Mouse (Mus musculus): ENCODE measurements at regions not wholly inside any gene's neighbourhood (a gene's known extent, or its start where the extent isn't known, plus 50 kb on each side); places are given as distances from the start of the nearest gene placed in this dataset.

DNA sequence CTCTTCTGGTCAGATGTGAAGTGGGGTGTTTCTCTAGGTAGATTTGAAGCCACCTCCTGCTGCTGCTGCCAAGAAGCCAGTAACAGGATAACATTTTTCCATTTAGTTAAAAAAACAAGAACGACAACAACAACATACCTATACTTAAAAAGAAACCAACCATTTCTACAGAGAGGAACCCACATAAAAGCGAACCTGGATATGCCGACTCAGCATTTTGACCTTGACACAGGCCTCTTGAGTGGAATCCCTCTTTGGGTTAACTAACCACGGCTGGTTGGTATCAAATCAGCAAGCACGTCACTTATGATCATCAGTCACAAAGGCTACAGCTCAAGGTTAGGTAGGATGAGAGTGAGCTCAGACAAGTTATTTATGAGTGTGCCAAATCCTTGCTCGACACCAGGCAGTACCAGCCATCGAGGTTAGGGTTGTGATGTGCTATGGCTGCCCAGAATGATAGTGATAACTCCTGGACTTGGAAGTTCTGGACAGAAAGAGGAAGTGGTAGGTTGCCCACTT is 269.7 kb downstream of the Cbln1 start:
- no peak for DNase-seq (ENCODE audit: low spot score)

DNA sequence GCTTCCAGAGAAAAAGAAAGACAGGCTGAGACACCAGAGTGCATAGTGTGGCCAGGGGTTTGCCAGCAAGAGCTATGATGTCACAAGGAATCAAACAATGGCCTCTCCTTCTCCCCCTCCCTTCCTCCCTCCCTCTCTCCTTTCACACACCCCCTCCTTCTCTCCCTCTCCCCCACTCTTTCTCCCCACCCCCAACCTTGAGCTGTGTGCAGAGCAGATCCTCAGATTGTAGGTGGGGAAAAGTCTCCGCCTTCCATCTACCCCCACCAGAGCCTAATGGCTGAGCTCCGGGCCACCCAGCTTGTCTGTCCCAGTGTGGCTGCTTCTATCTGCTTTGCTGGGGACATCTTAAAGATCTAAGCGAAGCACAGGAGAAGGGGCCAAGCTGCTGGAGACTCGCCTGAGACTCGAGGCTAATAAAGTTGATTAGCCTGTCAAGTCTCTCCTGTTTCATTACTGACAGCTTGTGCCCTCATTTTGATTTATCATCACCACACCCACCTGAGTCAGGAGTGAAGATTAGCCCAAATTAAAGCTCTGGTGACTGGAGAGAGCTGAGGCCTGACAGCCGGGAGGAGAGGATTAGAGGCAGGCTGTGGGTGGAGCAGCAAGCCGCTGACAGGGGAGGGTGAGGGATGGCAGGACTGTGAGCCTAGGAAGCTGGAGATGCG is 272.8 kb downstream of the Cbln1 start:
- no peak for DNase-seq (ENCODE audit: low spot score)

DNA sequence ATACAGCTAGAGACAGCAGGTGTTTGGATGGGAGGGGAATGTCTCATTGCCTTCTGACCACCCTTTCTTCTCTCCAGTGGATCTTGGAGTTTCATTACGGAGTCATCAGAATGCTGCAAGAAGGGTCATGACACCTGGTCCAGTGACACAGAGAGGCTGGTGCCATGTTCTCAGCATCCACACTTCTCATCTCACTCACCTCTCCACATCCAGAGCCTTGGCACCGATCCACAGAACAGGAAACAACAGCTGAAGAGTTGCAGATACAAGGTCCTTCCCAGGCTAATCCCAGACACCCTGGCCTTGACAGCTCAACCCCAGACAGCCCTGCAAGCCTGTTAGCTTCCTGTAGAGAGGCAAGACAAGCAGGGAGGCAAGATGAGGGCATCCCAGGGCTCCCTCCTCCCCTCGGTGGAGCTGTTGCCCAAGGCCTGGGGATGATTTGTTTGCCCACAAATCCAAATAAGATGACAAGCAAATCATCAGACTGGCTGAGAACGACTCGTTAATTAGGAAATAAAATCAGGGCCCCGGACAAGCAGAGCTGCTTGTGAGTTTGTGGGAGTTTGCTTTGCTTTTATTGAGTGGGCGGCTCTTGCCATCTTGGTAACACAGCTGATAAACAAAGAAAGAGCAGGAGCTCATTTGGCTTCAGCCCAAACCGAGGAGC is 274.4 kb downstream of the Cbln1 start:
- peak; percentile 6 for DNase-seq (ENCODE audit: low spot score)

DNA sequence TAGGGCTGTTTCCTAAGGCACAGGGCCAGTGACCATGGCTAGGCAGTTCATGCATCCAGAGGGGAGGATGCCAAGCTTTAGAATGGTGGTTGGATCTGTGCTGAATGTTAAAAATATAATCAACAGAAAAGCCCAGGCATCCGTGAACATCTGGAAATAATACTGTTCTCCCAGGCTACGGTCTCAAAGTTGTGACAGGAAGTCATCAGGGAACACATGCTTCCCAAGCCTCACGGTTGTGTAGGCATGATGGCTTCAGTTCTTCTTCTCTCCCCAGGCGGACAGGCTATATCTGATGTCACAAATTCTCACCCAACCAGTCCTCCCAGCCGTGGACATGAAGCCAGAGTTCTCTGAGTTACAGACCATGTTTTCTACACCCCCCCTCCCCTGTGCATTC is 275.4 kb downstream of the Cbln1 start:
- DNase-seq (ENCODE audit: low spot score): no peak

DNA sequence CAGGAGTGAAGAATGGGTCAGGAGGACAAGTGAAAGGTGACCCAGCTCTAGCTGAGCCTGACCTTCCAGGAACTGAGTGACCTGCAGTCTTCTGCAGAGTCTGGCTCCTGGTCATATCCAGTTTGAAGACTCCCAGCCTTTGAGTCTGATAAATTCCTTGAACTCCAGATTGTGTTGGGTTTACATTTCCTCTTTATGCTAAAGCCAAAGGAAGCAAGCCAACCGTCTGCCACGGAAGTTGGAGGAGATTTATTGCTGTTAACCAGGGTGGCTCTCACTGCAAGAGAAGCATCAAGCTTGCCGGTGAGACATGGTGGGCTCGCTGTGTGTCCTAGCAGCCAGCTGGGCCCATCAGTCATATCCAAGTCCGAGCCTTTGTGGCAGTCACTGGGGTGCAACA is 276.4 kb downstream of the Cbln1 start:
- no peak for DNase-seq (ENCODE audit: low spot score)

DNA sequence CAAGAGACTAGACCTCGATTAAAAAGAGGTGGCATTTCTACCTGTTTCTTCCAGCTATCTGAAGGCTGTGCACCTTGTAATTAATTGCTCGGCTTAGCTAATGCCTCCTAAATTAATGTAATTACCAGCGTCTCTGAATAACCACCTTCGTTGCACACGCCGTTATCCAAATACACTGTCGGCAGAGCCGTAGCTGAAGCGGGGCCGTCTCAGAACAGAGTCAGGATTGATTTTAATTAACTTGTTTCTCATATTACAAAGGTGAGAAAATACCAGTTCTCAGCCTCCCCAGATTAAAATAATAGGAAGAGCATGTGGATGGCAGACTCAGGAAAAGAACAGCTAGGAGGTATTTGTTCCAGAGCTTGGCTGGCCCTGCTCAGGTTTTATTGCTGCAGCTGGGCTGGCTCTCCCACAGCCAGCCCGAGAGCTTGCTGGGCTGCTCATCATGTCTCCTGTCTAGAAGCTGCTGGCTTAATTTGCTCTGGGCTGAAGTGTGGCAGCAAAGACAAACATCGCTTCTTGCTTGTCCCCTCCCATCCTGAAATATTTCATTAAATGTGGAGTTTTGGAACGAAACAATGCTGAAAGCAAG is 282.5 kb downstream of the Cbln1 start:
- no peak for DNase-seq (ENCODE audit: low spot score)

DNA sequence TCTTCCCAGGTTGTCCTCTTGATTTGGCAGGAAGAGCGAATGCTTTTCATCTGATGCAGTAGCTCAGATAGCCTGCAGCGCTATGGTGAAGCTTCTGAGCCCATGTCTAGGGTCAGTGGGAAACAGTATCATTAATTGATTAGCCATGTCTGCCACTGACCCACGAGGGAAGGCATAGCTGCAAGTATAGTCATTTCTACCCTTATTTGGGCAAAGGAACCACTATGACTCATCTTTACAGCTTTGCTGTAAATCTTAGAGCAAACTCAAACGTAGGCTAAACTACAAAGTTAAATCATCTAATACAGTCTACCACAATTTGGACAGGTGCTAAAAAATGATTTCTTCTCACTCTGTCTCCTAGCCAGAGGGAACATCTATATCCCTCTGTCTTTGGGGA is 289.5 kb downstream of the Cbln1 start:
- DNase-seq (ENCODE audit: low spot score): no peak

DNA sequence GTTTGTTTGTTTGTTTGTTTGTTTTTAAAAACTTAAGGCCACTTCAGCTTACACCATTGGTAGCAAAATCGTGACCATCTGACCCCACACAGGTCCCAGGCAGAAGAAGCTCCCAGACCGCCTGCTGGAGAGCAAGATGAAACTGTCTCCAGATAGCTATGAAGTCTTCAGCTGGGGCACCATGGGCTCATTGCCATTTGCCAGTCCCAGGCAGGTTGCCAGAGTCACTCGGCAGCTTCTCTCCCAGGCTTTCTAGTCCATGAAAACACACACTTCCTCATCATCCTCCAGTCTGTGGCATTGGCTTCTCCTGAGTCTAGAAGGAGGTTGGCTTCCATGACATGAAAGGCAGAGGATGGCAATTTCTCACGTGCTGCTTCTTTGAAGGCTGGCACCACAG is 293.5 kb upstream of the N4bp1 start:
- DNase-seq (ENCODE audit: low spot score): no peak

DNA sequence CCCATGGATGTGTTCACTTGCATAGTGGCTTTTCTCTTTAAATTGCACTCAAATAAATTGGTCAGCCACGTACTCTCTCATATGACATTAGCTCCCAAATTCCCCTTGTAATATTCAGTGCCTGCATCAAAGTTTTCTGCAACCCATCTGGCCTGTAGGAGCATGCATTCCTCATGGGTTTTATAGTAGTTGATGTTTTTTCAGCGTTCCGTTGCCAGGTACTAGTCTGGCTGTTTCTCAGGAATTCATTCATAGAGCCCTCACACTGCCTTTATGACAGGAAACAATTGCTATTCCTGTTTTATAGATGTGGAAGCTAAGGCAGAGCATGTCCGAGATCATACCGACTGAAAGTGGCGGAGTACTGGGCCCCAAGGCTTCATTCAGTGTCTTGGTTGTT is 292.6 kb upstream of the N4bp1 start:
- DNase-seq (ENCODE audit: low spot score): no peak

DNA sequence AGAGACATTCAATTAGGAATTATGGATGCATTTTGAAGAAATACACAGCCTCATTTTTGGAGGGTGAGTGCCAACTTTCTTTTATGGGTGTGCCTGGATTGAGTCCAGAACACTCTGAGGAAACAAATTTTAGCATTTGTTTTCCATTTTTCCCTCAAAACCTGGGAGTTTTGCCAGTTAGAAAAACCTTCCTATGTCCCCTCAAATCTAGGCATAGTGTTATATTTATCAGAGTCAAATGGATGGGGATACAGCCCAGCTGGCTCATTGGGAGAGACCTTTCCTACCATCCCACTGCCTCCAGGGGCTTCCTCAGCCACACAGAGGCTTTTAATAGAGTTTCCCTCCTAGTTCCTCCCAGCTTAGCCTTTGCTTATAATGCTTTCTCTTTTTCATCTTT is 290.0 kb upstream of the N4bp1 start:
- peak; percentile 6 for DNase-seq (ENCODE audit: low spot score)

DNA sequence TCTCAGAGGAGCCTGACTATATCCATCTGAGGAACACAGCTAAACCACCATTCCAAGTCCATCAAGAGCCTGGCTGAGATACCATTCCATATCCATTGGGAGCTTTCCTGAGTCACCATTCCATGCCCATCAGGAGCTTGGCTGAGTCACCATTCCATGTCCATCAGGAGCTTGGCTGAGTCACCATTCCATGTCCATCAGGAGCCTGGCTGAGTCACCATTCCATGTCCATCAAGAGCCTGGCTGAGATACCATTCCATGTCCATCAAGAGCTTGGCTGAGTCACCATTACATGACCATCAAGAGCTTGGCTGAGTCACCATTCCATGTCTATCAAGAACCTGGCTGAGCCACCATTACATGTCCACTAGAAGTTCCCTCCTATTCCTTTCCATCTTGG is 288.7 kb upstream of the N4bp1 start:
- no peak for DNase-seq (ENCODE audit: low spot score)

DNA sequence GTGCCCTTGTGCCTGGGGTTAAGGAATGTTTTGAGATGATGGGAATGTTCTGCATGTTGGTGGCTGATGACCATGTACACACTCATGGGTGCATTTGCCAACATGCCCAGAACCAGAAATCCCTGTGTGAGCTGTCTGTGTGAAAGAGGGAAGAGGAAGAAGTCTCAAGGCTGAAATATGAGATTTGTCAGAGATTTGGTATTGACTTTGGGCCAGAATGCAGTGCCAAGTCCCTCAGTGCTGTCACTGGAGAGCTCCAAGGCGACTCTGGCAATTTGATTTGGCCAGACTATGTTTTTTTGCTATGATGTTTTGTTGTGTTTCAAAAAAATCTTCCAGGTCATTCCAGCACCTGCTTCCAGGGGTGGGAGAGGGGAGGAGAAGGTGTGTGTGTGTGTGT is 281.7 kb upstream of the N4bp1 start:
- no peak for DNase-seq (ENCODE audit: low spot score)

DNA sequence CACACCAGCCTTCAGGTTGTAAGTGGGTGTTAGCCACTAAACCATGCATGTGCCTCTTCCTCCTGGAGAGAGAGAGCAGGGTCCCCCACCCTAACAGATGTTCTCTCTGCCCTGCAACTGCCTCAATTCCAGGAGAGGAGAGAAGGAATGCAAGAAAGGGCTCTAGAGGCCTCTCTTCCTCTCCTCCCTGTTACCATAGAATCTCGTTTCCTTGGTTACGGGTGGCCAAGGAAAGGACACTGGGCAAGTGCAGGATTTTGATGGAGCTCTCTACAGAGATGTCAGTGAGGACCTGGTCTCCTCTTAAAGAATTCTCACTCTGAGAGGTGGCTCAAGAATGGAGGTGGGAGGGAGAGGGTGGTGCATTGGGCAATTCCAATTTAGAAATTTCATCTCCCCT is 275.4 kb upstream of the N4bp1 start:
- no peak for DNase-seq (ENCODE audit: low spot score)

DNA sequence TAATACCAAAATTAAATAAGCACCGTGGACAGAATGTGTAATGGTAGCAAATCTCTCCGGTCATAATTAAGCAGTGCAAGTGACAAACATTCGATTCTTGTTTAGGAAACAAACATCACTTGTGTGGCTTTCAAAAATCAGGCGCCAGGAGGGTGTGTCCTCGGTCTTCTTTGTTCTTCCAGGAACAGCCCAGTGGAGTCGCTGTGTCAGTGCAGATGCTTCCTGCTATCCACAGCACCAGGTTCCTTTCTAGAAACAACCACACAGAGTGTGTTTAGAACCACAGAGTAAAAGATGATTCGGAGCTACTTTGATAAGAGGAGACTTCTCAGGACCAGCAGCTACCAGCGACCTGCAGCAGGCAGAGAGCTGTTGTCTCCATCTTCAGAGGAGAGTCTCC is 273.3 kb upstream of the N4bp1 start:
- no peak for DNase-seq (ENCODE audit: low spot score)

DNA sequence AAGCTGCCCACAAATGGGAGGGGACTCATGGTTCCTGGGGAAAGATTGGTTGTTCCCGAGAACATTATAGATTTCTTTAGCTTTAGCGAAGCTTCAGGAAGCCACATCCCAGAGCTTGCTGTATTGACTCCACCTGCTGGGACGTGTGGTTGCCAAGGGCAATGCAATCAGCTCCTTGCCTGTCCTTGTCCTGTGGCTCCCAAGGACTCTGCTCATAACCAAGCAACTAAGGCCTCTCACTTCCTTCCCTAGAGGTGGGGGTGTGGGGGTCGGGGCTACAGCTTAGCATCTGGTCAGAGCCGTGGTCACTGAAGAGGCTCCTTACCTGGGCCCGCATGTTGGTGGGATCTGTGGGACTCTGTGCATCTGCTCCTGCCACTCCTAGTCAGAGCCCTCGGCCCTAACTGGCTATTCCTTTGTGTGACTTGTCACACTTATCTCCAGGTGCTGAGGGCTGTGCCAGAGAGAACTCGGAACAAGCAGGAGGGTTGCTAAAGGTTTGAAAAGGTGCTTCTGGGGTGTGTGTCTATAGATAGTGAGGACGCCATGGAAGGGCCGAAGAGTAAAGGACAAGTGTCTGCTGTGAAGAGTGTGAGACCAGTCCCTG is 270.9 kb upstream of the N4bp1 start:
- no peak for DNase-seq (ENCODE audit: low spot score)

DNA sequence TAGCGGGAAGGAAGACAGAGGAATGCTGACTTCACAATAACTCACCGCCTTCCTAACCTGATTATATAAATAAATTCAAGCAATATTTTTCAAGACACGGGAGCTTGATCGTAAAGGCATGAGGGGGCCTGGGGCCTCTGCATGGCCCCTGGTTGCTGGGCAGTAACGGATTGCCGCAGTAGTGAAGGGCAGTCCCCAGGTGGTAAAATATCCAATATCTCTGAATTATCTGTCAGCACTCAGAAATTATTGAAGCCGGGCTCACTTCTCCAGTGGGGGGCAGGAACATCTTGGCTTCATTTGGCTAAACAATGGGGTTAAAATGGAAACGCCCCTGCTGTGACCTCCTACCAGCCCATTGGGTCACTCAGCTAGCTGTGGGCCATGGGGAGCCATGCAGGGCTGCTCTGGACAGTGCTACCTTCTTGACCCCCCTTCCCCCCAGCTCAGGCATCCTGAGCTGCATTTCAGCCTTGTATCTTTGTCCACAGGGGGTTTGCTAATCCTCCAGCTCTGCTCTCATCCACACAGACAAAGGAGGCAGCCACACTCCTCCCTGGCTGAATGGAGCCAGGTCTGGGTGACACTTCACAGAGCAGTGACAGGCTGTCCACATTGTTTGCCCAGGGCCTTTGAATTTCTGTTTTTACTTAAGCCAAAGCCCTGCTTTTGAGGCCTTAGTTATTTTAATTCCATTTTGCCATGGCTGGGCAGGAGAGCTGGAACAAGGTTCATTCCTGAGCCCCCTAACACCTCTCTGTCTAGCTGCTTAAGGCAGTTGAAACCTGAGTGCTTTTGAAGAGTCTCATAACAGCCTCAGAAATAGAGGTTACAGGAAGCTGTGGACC is 267.2 kb upstream of the N4bp1 start:
- no peak for DNase-seq (ENCODE audit: low spot score)

DNA sequence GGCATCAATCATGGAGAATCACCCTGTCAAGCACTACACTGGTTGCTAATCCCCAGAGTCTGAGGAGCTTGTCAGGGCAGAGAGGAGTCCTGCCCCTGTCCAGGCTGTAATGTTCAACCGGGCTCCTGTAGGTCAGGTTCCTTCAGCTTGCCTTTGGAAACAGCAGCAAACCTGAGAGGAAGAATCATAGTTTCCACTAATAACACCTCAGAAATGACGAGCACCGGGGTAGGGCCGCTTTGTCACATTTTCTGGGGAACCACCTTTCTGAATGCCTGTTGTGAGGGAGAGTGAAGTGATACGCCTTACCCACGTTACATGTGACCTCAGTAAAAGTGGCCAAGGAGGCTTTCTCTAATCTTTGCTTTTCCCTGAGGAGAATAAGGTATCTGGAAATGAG is 263.8 kb upstream of the N4bp1 start:
- DNase-seq (ENCODE audit: low spot score): no peak

DNA sequence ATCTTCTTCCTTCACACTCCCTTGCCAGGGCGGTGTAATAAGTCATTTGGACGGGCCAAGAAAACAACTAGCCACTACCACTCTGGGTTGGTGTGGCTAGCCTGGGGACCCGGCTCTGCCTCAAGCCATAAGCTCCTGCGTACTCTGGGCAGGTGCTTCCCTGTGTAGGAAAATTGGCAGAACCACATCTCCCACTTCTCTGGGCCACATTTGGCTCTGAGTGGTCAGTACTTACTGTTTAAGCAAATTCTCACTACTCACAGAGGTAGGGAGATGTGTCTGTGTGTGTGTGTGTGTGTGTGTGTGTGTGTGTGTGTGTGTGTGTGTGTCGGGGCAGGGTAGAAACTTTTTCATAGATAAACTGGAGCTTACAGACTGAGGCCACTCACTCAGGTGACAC is 262.6 kb upstream of the N4bp1 start:
- no peak for DNase-seq (ENCODE audit: low spot score)

DNA sequence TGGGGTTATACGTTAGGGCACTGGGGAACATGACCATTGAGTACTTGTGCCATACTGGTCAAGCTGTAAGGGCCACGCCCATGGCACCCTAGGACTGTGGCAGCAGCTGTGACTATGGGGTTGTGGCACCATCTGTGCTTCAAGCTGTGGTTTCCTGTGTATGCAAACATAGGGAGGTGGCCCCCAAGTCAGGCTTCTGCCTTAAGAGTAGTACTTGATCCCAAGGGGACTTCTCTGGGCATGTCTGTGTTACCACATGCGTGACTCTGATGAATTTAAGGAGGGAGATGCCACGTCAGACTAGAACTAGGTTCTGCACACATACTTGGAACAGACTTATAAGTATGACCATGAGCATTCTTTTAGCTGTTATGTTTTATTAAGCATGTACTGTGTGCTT is 252.4 kb upstream of the N4bp1 start:
- no peak for DNase-seq (ENCODE audit: low spot score)

DNA sequence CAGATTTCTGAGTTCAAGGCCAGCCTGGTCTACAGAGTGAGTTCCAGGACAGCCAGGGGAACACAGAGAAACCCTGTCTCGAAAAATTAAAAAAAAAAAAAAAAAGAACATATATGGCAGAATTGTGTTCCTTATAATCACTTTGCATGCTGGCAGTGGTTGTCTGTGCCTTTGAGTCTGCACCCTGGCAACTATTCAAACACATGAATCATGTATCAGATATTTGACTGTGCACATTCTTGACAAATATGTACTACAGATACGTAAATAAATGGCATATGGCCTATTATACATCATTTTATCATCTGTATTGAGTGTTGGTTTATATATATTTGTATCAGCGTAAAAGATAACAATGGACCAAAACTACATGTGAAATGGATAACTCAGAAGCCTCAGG is 246.7 kb upstream of the N4bp1 start:
- DNase-seq (ENCODE audit: low spot score): no peak

DNA sequence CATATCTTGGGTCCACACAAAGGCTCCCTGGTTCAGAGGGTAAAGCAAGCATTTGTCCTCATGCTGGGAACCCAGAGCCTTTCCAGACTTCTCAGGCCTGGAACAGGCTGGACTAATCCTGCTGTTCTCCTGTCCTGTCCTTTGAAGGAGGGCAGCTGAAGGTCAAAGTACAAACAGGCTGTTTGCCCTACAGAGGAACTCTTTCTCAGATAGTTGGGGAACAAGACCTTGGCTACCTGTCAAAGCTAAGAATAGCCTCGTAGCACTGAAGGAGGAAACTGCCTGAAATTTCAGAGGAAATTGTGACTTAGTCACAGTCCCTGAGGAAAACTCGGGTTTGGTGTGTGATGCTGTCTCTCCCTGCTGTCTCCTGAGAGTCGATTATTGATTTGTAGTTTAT is 245.6 kb upstream of the N4bp1 start:
- DNase-seq (ENCODE audit: low spot score): no peak

DNA sequence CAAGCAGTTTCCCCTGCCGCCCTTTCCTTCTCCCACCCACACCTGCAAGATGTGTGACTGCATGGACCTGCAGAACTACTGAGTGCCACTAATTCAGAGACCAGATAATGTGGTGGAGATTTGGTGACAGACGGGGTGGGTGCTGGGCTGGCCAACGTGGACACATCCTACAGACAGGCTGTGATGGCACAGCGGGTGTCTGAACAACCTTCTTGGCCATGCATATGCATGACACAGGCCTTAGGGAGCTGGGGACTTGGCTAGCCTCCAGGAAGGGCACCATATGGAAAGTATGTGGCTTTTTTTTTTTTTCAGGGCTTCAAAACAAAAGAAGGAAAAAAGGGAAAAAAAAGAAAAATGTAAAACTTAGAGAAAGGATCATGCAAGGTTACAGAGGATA is 243.5 kb upstream of the N4bp1 start:
- no peak for DNase-seq (ENCODE audit: low spot score)
